Mouse (Mus musculus) testis, adult 2 months (tissue): ENCODE results near the gene Fam8a1.

Experiments
- CTCF ChIP-seq: fragments of 200-500 bp; IDR thresholded peaks from 2 replicates; pipeline ENCODE4 v1.5.1; 2012; ENCODE audit warnings: low read depth, mild to moderate bottlenecking, inconsistent platforms, low read length, moderate library complexity; ENCODE audit not compliant: control insufficient read depth, insufficient read depth, insufficient replicate concordance
- POLR2A ChIP-seq: fragments of 200-500 bp; IDR thresholded peaks from 2 replicates; pipeline ENCODE4 v1.6.1; 2012; ENCODE audit warnings: low read depth, mild to moderate bottlenecking, inconsistent platforms, low read length, moderate library complexity; ENCODE audit not compliant: control insufficient read depth

GRCm38 (mm10) chr13:46632796-46633195 lies 36.5 kb upstream of the Fam8a1 start:
- no peak for TF ChIP-seq CTCF
- no peak for TF ChIP-seq POLR2A
